Mouse (Mus musculus): ENCODE results near the gene Pced1b. TPM values are rescaled to one million over a fixed set of nuclear protein-coding genes. Genes with fewer than 3 reads are reported as not detected.

Gene Pced1b
- total and polyA plus RNA-seq, 2 experiments from 2014 or later: 0.89 to 2.6 TPM

- Histone ChIP-seq H3K4me1 (ENCODE audit: control insufficient read depth, insufficient read depth) (0 out of 2 replicates have a peak, but pooled peaks cover 4% of the 10 kb centered on the region), H3K9me3 (replicated peaks; ENCODE audit: control insufficient read depth, low read length) (no peaks in the 10 kb centered on the region), H3K27ac (ENCODE audit: low read depth) (peak overlapping the region; percentile 63; the same call in 1 of the 2 replicates), H3K4me2 (ENCODE audit: low read depth, low read length) (peak overlapping the region; percentile 62), H3K4me3 (ENCODE audit: low read depth, low read length) (peak overlapping the region; percentile 31), H3K36me3 (replicated peaks; ENCODE audit: control insufficient read depth, insufficient read depth, low read length) (no peaks in the 10 kb centered on the region), H3K9ac (replicated peaks; ENCODE audit: low read depth, low read length) (0 out of 2 replicates have a peak overlapping the region, but pooled peaks have one; percentile 10), H3K27me3 (ENCODE audit: control insufficient read depth, insufficient read depth, low read length) (no peaks in the 10 kb centered on the region)
- TF ChIP-seq EP300 (IDR thresholded peaks at IDR 0.05; ENCODE audit: low read depth): no peak
- TF ChIP-seq CTCF (IDR thresholded peaks at IDR 0.05; ENCODE audit: low read depth): no peak
- WGBS: 12% methylated on average over 25 of the region's 25 CpGs
- ATAC-seq (ENCODE audit: insufficient read depth, low read depth): peak; percentile 39; the same call in 1 of the 2 replicates
- DNase-seq (ENCODE audit: low spot score): peak; percentile 29
These were observed 126.5 kb downstream of the Pced1b start for GRCm38 (mm10) chr15:97373203-97374084.

GRCm38 (mm10) chr15:97374085-97374844 lies 127.4 kb downstream of the Pced1b start:
- no peak for TF ChIP-seq EP300 (IDR thresholded peaks at IDR 0.05; ENCODE audit: low read depth)
- no peak for TF ChIP-seq CTCF (IDR thresholded peaks at IDR 0.05; ENCODE audit: low read depth)
- H3K9ac ChIP-seq (replicated peaks; ENCODE audit: low read depth, low read length): no peak overlapping the region
- WGBS: 75% methylated on average over 8 of the region's 8 CpGs
- H3K4me1 ChIP-seq (ENCODE audit: control insufficient read depth, insufficient read depth): 0 out of 2 replicates have a peak, but pooled peaks cover 4% of the 10 kb centered on the region
- peak overlapping the region; percentile 63; the same call in 1 of the 2 replicates for H3K27ac ChIP-seq (ENCODE audit: low read depth)
- no peaks in the 10 kb centered on the region for H3K9me3 ChIP-seq (replicated peaks; ENCODE audit: control insufficient read depth, low read length)
- H3K4me2 ChIP-seq (ENCODE audit: low read depth, low read length): peak overlapping the region; percentile 62
- H3K27me3 ChIP-seq (ENCODE audit: control insufficient read depth, insufficient read depth, low read length): no peaks in the 10 kb centered on the region
- peak overlapping the region; percentile 31; the same call in 1 of the 2 replicates for H3K4me3 ChIP-seq (ENCODE audit: low read depth, low read length)
- DNase-seq (ENCODE audit: low spot score): no peak
- no peaks in the 10 kb centered on the region for H3K36me3 ChIP-seq (replicated peaks; ENCODE audit: control insufficient read depth, insufficient read depth, low read length)
- no peak for ATAC-seq (ENCODE audit: insufficient read depth, low read depth)

GRCm38 (mm10) chr15:97374845-97375720 lies 128.2 kb downstream of the Pced1b start:
- Histone ChIP-seq H3K27me3 (ENCODE audit: control insufficient read depth, insufficient read depth, low read length) (no peaks in the 10 kb centered on the region), H3K4me1 (ENCODE audit: control insufficient read depth, insufficient read depth) (0 out of 2 replicates have a peak, but pooled peaks cover 4% of the 10 kb centered on the region), H3K9me3 (replicated peaks; ENCODE audit: control insufficient read depth, low read length) (no peaks in the 10 kb centered on the region), H3K27ac (ENCODE audit: low read depth) (no peak overlapping the region), H3K4me3 (ENCODE audit: low read depth, low read length) (no peak overlapping the region), H3K4me2 (ENCODE audit: low read depth, low read length) (no peak overlapping the region), H3K36me3 (replicated peaks; ENCODE audit: control insufficient read depth, insufficient read depth, low read length) (no peaks in the 10 kb centered on the region), H3K9ac (replicated peaks; ENCODE audit: low read depth, low read length) (no peak overlapping the region)
- ATAC-seq (ENCODE audit: insufficient read depth, low read depth) (no peak), DNase-seq (ENCODE audit: low spot score) (no peak)
- no peak for TF ChIP-seq EP300 (IDR thresholded peaks at IDR 0.05; ENCODE audit: low read depth)
- TF ChIP-seq CTCF (IDR thresholded peaks at IDR 0.05; ENCODE audit: low read depth): no peak
- WGBS: 83% methylated on average over 15 of the region's 15 CpGs

GRCm38 (mm10) chr15:97376081-97376742 lies 129.3 kb downstream of the Pced1b start:
- Histone ChIP-seq H3K9ac (replicated peaks; ENCODE audit: low read depth, low read length) (no peak overlapping the region), H3K27me3 (ENCODE audit: control insufficient read depth, insufficient read depth, low read length) (no peaks in the 10 kb centered on the region; the same call in 1 of the 2 replicates), H3K4me3 (ENCODE audit: low read depth, low read length) (no peak overlapping the region), H3K27ac (ENCODE audit: low read depth) (0 out of 2 replicates have a peak overlapping the region, but pooled peaks have one; percentile 11), H3K4me1 (ENCODE audit: control insufficient read depth, insufficient read depth) (0 out of 2 replicates have a peak, but pooled peaks cover 4% of the 10 kb centered on the region), H3K36me3 (replicated peaks; ENCODE audit: control insufficient read depth, insufficient read depth, low read length) (no peaks in the 10 kb centered on the region), H3K4me2 (ENCODE audit: low read depth, low read length) (peak overlapping the region; percentile 49; the same call in 1 of the 2 replicates), H3K9me3 (replicated peaks; ENCODE audit: control insufficient read depth, low read length) (no peaks in the 10 kb centered on the region)
- no peak for ATAC-seq (ENCODE audit: insufficient read depth, low read depth)
- 49% methylated on average over 7 of the region's 7 CpGs for WGBS
- no peak for DNase-seq (ENCODE audit: low spot score)
- TF ChIP-seq CTCF (IDR thresholded peaks at IDR 0.05; ENCODE audit: low read depth): no peak
- no peak for TF ChIP-seq EP300 (IDR thresholded peaks at IDR 0.05; ENCODE audit: low read depth)
